Mouse (Mus musculus): Measurements from ENCODE around the gene Syt1. TPM values are rescaled to one million over a fixed set of nuclear protein-coding genes. Genes with fewer than 3 reads are reported as not detected.

Syt1 gene
- polyA plus RNA-seq, 1 experiment from 2014 or later, result 34.1 TPM

DNA sequence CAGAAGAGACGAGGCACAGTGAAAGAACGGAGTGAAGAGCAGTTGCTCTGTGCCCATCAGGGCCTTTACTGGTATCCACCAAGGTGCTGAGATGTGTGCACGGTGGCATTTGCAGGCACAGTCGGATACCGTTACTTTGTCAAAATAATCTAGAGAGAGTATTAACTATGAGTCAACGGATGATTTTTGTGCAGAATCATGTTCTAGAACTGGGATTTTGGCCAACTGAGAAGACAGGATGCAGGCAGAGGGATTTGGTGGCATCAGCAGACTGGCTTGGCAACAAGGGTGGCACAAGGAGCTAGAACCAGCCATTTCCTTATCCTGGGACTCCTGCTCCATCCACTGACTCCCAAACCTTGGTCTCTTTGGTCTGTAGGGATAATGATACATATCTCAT, 443.3 kb downstream of the Syt1 start:
- Histone ChIP-seq H3K9me3 (no peaks in the 10 kb centered on the region), H3K4me1 (peaks cover 9% of the 10 kb centered on the region), H3K36me3 (no peaks in the 10 kb centered on the region), H3K27ac (replicated peaks) (no peak overlapping the region), H3K4me2 (replicated peaks) (no peak overlapping the region), H3K9ac (replicated peaks) (no peak overlapping the region), H3K4me3 (no peak overlapping the region), H3K27me3 (no peaks in the 10 kb centered on the region)
- no peak for ATAC-seq (ENCODE audit: low FRiP score, low read depth)
- WGBS, result 95% methylated on average over 6 of the region's 6 CpGs

DNA sequence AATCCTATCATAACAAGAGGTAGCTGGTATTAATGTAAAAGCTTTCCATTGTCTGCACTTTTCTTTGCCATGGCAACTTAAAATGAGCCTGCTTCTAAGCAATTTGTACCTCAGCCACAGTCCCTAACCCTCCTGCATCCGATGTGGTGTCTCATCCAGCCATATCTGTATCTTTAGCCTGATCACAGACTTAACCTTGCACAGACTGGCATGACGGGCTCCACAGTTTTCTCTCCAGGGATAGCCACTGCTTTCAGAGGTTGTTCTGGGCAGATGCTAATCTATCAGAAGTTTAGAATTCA, 451.2 kb downstream of the Syt1 start:
- H3K4me2 ChIP-seq (replicated peaks), result no peak overlapping the region
- 77% methylated on average over 2 of the region's 2 CpGs for WGBS
- no peaks in the 10 kb centered on the region for H3K36me3 ChIP-seq
- no peak for ATAC-seq (ENCODE audit: low FRiP score, low read depth)
- no peak overlapping the region for H3K4me3 ChIP-seq
- no peak overlapping the region for H3K9ac ChIP-seq (replicated peaks)
- no peaks in the 10 kb centered on the region for H3K27me3 ChIP-seq
- 0 out of 2 replicates have a peak, but pooled peaks cover 6% of the 10 kb centered on the region for H3K4me1 ChIP-seq
- H3K9me3 ChIP-seq, result no peaks in the 10 kb centered on the region
- H3K27ac ChIP-seq (replicated peaks), result no peak overlapping the region

DNA sequence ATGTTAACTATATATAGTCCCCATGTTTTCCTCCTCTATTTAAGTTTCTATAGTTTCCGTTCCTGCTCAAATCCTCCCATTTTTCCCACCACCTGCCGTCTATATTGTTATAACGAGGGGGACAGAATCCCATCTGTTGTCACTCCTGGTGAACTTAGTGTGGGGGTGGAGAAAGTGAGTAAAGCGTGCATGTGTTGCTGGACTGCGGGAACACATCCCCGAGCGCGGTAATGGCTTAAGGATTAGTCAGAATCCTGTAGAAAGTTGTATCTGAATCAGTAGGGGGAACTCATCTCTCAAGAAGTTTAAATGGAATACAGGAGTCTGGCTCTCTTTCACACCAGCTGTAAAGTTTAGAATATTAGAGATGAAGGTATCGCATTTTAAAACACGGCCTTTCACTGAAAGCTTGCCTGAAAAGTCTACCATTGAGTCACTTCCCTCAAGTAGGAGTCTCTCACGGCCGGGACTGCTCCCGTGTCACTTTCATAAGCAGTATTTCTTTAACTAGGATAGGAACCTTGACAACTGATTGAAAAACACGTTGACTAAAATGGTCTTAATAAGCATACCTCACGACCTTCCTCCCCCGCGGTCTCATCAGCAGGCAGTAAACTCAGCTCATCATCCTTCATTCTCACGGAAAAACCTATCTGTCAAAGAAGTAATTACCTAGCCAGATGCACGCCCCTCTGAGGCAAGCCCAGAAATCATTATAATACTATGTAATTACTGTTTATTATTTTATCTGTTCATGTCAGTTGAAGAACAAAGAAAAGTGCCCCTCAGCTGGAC, 451.8 kb downstream of the Syt1 start:
- Histone ChIP-seq H3K36me3 (no peaks in the 10 kb centered on the region), H3K27me3 (no peaks in the 10 kb centered on the region), H3K4me3 (no peak overlapping the region), H3K9ac (replicated peaks) (no peak overlapping the region), H3K4me1 (0 out of 2 replicates have a peak, but pooled peaks cover 6% of the 10 kb centered on the region), H3K9me3 (no peaks in the 10 kb centered on the region), H3K4me2 (replicated peaks) (no peak overlapping the region), H3K27ac (replicated peaks) (no peak overlapping the region)
- 71% methylated on average over 19 of the region's 19 CpGs for WGBS
- ATAC-seq (ENCODE audit: low FRiP score, low read depth), result no peak

DNA sequence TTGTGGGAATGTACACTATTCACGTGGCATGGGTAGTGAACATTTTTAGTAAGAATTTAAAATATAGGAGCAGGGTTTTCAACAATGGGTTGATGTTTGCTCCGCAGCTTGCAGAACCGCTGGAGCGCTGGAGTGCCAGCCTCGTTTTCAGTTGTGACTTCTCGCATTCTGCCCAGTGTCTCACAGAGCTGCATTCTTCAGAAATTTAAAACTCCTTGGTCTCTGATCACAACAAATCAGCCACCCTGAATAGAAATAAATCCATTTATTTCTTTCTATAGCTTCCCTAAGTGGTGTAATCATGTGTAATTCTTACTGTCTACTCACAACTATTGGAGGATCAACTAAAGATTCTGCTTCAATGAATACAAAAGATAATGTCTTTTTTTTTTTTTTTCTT, 458.2 kb downstream of the Syt1 start:
- no peak overlapping the region for H3K4me3 ChIP-seq
- no peaks in the 10 kb centered on the region for H3K4me1 ChIP-seq
- H3K36me3 ChIP-seq, result no peaks in the 10 kb centered on the region
- H3K9me3 ChIP-seq, result no peaks in the 10 kb centered on the region
- no peak overlapping the region for H3K27ac ChIP-seq (replicated peaks)
- no peak overlapping the region for H3K4me2 ChIP-seq (replicated peaks)
- WGBS, result 83% methylated on average over 6 of the region's 6 CpGs
- no peaks in the 10 kb centered on the region for H3K27me3 ChIP-seq
- H3K9ac ChIP-seq (replicated peaks), result no peak overlapping the region
- ATAC-seq (ENCODE audit: low FRiP score, low read depth), result no peak

DNA sequence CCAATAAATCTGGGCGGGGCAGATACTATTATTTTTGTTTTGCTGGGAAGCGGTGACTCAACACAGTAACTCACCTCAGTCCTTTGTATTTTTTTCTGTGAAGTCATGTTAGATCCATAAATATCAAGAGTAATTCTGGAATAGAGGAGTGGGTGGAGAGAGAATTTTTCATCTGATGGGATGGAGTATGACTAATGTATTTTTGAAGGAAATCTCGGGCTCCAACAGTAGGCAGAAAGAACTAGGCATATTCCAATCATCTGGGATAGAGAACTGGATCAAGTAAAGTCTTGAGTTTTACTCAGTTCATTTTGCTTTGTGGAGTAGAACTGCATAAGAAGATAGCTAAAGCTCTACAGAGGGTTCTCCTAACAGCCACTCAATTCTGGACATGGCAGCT, 465.1 kb downstream of the Syt1 start:
- Histone ChIP-seq H3K9ac (replicated peaks) (no peak overlapping the region), H3K4me1 (no peaks in the 10 kb centered on the region), H3K27ac (replicated peaks) (no peak overlapping the region), H3K9me3 (no peaks in the 10 kb centered on the region), H3K27me3 (no peaks in the 10 kb centered on the region), H3K4me2 (replicated peaks) (no peak overlapping the region), H3K36me3 (no peaks in the 10 kb centered on the region), H3K4me3 (no peak overlapping the region)
- no peak for ATAC-seq (ENCODE audit: low FRiP score, low read depth)
- WGBS, result 88% methylated on average over 3 of the region's 3 CpGs

DNA sequence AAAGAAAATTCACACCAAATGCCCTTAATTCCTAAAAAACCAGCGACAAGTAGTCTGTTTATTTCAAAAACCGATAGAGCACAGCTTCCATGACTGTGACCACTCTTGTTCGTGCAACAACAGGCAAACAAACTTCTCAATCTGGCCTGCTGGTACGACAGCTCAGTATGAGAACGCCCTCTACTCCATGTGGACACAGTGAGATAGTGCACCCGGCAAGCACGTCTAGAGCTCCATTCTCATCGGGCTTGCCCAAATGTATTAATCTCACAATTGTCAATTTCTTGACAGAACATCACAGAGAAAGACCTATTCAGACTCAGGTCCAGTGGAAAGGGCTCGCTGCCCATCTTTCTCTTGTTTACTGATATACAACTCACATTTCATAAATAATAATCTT, 469.2 kb downstream of the Syt1 start:
- Histone ChIP-seq H3K9me3 (no peaks in the 10 kb centered on the region), H3K36me3 (no peaks in the 10 kb centered on the region), H3K27me3 (no peaks in the 10 kb centered on the region), H3K27ac (replicated peaks) (no peak overlapping the region), H3K4me1 (no peaks in the 10 kb centered on the region), H3K9ac (replicated peaks) (no peak overlapping the region), H3K4me2 (replicated peaks) (no peak overlapping the region), H3K4me3 (no peak overlapping the region)
- whole genome bisulfite sequencing, result 83% methylated on average over 9 of the region's 9 CpGs
- ATAC-seq (ENCODE audit: low FRiP score, low read depth), result no peak

DNA sequence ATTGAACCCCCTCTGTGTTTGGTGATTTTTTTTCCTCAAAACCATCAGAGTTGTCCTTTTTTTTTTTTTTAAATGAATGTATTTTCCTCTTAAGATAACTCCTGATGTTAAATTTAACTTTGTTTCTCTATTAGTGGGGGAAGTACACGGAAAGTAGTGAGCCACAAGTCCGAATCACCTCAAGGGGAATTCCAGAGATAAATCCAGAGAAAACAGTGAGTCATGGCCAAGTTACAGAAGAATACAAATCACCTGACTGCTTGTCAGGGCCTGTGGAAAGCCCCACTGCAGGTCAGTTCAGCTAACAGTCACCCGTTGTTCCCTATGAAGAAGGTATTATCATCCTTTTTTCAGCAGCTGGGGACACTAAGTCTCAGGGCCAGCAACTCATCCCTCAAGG, 472.2 kb downstream of the Syt1 start:
- no peak overlapping the region for H3K4me2 ChIP-seq (replicated peaks)
- WGBS, result 90% methylated on average over 3 of the region's 3 CpGs
- no peak overlapping the region for H3K27ac ChIP-seq (replicated peaks)
- no peak overlapping the region for H3K9ac ChIP-seq (replicated peaks)
- no peaks in the 10 kb centered on the region; the same call in 1 of the 2 replicates for H3K27me3 ChIP-seq
- no peaks in the 10 kb centered on the region for H3K4me1 ChIP-seq
- no peak for ATAC-seq (ENCODE audit: low FRiP score, low read depth)
- no peaks in the 10 kb centered on the region for H3K36me3 ChIP-seq
- H3K9me3 ChIP-seq, result no peaks in the 10 kb centered on the region
- H3K4me3 ChIP-seq, result no peak overlapping the region

DNA sequence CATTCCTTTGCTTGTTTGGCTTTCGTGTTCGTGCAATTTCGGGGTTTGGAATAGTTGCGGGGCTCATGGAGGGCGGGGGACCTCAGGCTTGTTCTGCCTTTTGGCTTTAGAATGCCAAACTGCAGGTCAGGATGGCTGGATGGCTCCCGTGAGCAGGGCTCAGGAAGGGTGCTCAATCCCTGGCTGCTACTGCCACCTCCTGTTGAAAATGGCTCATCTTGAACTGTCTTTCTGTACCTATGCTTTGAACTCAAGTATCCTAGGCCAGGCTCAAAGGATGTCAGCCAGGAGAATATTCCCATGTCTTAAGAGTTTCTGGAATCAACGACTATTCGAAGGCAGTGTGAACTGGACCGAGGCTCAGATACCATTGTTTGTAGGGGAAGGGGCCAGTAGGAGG, 473.1 kb downstream of the Syt1 start:
- Histone ChIP-seq H3K4me3 (no peak overlapping the region), H3K4me2 (replicated peaks) (no peak overlapping the region), H3K27ac (replicated peaks) (no peak overlapping the region), H3K36me3 (no peaks in the 10 kb centered on the region), H3K4me1 (no peaks in the 10 kb centered on the region), H3K9me3 (no peaks in the 10 kb centered on the region), H3K9ac (replicated peaks) (no peak overlapping the region), H3K27me3 (no peaks in the 10 kb centered on the region; the same call in 1 of the 2 replicates)
- ATAC-seq (ENCODE audit: low FRiP score, low read depth), result no peak
- WGBS, result 70% methylated on average over 9 of the region's 9 CpGs

DNA sequence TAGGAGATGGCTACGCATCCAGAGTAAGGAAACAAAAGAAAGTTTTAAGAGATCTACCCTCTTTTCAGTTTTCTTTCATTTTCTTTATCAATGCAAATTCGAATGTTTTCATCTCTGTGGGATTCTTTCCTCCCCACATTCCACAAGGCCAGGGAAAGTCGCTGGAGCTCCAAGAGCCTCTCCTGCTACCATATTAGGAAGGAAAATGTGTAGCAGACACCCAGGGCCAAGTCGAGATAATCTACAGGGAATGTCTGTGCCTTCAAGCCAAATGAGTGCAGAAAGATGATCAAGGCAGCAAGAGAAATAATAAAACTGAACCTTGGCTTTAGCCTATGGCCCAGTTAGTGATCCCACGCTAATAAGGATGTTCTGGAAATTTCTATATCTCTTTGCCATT, 474.9 kb downstream of the Syt1 start:
- WGBS, result 46% methylated on average over 5 of the region's 5 CpGs
- Histone ChIP-seq H3K27ac (replicated peaks) (no peak overlapping the region), H3K4me2 (replicated peaks) (no peak overlapping the region), H3K9me3 (no peaks in the 10 kb centered on the region), H3K36me3 (no peaks in the 10 kb centered on the region), H3K9ac (replicated peaks) (no peak overlapping the region), H3K4me3 (no peak overlapping the region), H3K27me3 (no peaks in the 10 kb centered on the region; the same call in 1 of the 2 replicates), H3K4me1 (peaks cover 3% of the 10 kb centered on the region; the same call in 1 of the 2 replicates)
- no peak for ATAC-seq (ENCODE audit: low FRiP score, low read depth)

DNA sequence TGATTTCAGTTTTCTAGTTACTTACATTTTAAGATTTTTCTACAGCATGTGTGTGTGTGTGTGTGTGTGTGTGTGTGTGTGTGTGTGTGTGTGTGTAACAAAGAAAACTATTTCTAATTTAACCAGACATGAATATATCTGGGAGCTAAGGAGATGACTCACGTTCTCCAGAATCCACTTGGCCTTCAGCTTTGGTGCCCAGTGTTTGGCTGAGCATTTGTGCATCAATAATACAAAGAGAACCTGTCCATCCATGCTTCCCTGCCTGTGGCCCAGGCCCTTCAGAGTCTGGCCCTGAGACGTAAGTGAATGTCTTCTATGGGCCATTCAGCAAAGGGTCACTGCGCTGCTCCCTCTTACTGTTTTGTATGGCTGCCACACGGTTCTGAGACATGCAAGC, 476.7 kb downstream of the Syt1 start:
- Histone ChIP-seq H3K9ac (replicated peaks) (no peak overlapping the region), H3K9me3 (no peaks in the 10 kb centered on the region), H3K4me1 (peaks cover 3% of the 10 kb centered on the region; the same call in 1 of the 2 replicates), H3K27ac (replicated peaks) (no peak overlapping the region), H3K4me2 (replicated peaks) (no peak overlapping the region), H3K27me3 (no peaks in the 10 kb centered on the region; the same call in 1 of the 2 replicates), H3K4me3 (no peak overlapping the region), H3K36me3 (no peaks in the 10 kb centered on the region)
- no peak for ATAC-seq (ENCODE audit: low FRiP score, low read depth)
- 73% methylated on average over 4 of the region's 4 CpGs for WGBS

DNA sequence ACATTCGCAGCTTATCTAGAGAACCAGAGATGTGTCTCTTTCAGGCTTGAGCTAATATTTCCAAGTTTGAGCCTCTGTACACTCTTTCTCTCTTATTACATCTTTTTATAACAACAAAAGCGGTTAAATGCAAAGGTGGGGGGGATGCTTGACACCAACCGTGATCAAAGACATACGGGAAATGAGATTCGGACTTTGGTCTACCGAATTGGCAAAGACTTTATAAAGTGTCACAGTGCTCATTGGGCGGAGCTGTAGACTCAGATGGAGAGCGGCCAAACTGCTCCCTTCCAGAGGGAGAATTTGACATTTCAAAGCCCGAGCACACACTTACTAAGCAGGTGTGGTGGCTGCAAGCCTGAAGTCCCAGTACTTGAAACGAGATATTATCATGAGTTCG, 477.9 kb downstream of the Syt1 start:
- Histone ChIP-seq H3K36me3 (no peaks in the 10 kb centered on the region), H3K27ac (replicated peaks) (no peak overlapping the region), H3K27me3 (no peaks in the 10 kb centered on the region; the same call in 1 of the 2 replicates), H3K4me3 (no peak overlapping the region), H3K9me3 (no peaks in the 10 kb centered on the region), H3K4me2 (replicated peaks) (no peak overlapping the region), H3K4me1 (peaks cover 3% of the 10 kb centered on the region; the same call in 1 of the 2 replicates), H3K9ac (replicated peaks) (no peak overlapping the region)
- 93% methylated on average over 11 of the region's 11 CpGs for WGBS
- ATAC-seq (ENCODE audit: low FRiP score, low read depth), result no peak

DNA sequence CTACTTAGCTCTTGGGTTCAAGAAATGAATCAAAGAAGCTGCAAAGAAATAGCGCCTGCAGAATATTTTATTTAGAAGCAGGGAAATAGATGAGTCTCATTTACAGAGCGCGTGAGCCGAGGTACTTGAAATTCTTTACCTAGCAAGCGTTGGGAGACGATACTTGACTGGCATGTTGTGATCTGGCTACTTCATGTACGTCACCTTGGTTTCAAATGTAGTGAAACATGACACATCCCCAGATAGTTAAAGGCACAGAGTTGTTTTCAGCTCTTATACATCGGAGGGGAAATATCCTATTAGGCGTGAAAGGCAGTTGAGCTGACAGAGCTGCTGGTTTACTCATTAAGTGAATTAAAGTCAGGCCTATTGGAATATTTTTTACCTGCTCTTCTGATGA, 478.5 kb downstream of the Syt1 start:
- Histone ChIP-seq H3K9ac (replicated peaks) (no peak overlapping the region), H3K4me3 (no peak overlapping the region), H3K36me3 (no peaks in the 10 kb centered on the region), H3K4me1 (peaks cover 3% of the 10 kb centered on the region; the same call in 1 of the 2 replicates), H3K4me2 (replicated peaks) (no peak overlapping the region), H3K27me3 (no peaks in the 10 kb centered on the region; the same call in 1 of the 2 replicates), H3K27ac (replicated peaks) (no peak overlapping the region), H3K9me3 (no peaks in the 10 kb centered on the region)
- WGBS, result 79% methylated on average over 9 of the region's 9 CpGs
- ATAC-seq (ENCODE audit: low FRiP score, low read depth), result no peak

DNA sequence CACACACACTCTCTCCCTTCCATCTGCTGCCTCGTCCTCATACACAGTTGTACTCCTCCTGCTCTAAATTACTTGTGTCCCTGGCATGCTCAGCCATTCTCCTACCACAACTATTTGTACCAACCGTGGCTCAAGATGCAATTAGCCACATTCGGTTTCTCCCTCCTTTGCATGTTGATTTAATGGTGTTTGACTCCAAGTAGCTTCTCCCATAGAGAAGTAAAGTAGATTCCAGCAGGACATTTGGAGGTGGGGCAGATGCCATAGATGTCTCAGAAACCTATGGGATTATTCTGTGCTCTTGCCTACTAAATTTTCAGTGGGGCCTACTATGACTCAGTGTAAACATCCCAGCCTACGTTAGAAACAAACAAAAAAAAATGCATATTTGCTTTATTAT, 479.1 kb downstream of the Syt1 start:
- H3K4me1 ChIP-seq, result peaks cover 3% of the 10 kb centered on the region; the same call in 1 of the 2 replicates
- no peak overlapping the region for H3K4me2 ChIP-seq (replicated peaks)
- H3K9me3 ChIP-seq, result no peaks in the 10 kb centered on the region
- WGBS, result 36% methylated on average over 4 of the region's 4 CpGs
- H3K9ac ChIP-seq (replicated peaks), result no peak overlapping the region
- H3K27ac ChIP-seq (replicated peaks), result no peak overlapping the region
- no peak overlapping the region for H3K4me3 ChIP-seq
- no peak for ATAC-seq (ENCODE audit: low FRiP score, low read depth)
- H3K36me3 ChIP-seq, result no peaks in the 10 kb centered on the region
- no peaks in the 10 kb centered on the region; the same call in 1 of the 2 replicates for H3K27me3 ChIP-seq

Measured in midbrain, embryonic 12.5 days (tissue).